Mouse (Mus musculus) ES-E14 (cell line): ENCODE measurements around the gene Cdh22. TPM values are rescaled to one million over a fixed set of nuclear protein-coding genes. Genes with fewer than 3 reads are reported as not detected.

Experiments used
- DNase-seq: peaks from one replicate; pipeline ENCODE4 v3.0.0-alpha.2; 2013; ENCODE audit warnings: low read depth, low spot score
- H3K27ac ChIP-seq: 2 replicates; pipeline ENCODE4 v1.5.1; 2012; ENCODE audit warnings: low read depth, mild to moderate bottlenecking, low read length, moderate library complexity, mixed read lengths; ENCODE audit not compliant: poor library complexity, insufficient read depth, severe bottlenecking
- H3K36me3 ChIP-seq: 2 replicates; pipeline ENCODE4 v1.6.1; 2012; ENCODE audit warnings: mild to moderate bottlenecking, low read length, moderate library complexity, mixed read lengths; ENCODE audit not compliant: control insufficient read depth, poor library complexity, insufficient read depth, severe bottlenecking
- H3K4me1 ChIP-seq, 2 experiments: fragments of 150-350 bp in 1 of 2; sonication (generic) in 1 of 2; 2 replicates each; pipeline ENCODE4 v1.6.1; 2012; ENCODE audit warnings: low read length in 2 of 2, mild to moderate bottlenecking in 1 of 2, mixed read lengths in 1 of 2; ENCODE audit not compliant: control insufficient read depth in 2 of 2, insufficient read depth in 2 of 2, poor library complexity in 1 of 2
- H3K4me3 ChIP-seq, 2 experiments: fragments of 150-350 bp in 1 of 2; sonication (generic) in 1 of 2; 2 replicates each; pipeline ENCODE4 v1.5.1; 2012; ENCODE audit warnings: low read length in 2 of 2, low read depth in 1 of 2, mild to moderate bottlenecking in 1 of 2, mixed read lengths in 1 of 2; ENCODE audit not compliant: insufficient read depth in 1 of 2, poor library complexity in 1 of 2, severe bottlenecking in 1 of 2
- H3K9ac ChIP-seq: 2 replicates; pipeline ENCODE4 v1.6.1; 2012; ENCODE audit warnings: low read depth, mild to moderate bottlenecking, low read length, mixed read lengths; ENCODE audit not compliant: poor library complexity, insufficient read depth, severe bottlenecking
- H3K9me3 ChIP-seq: fragments of 150-350 bp; sonication (generic); 2 replicates; pipeline ENCODE4 v1.6.1; 2012; ENCODE audit warnings: low read depth, mild to moderate bottlenecking, low read length; ENCODE audit not compliant: control insufficient read depth, insufficient read depth
- CHD2 ChIP-seq: IDR thresholded peaks from 2 replicates; pipeline ENCODE4 v1.6.1; 2014; ENCODE audit warnings: mild to moderate bottlenecking, low read depth, low read length, inconsistent platforms
- HCFC1 ChIP-seq: IDR thresholded peaks from 2 replicates; pipeline ENCODE4 v1.6.1; 2012; ENCODE audit warnings: low read length, inconsistent platforms, borderline replicate concordance; ENCODE audit not compliant: insufficient read depth
- MAFK ChIP-seq: IDR thresholded peaks from 2 replicates; pipeline ENCODE4 v1.6.1; 2014; ENCODE audit warnings: mild to moderate bottlenecking, low read depth, low read length, inconsistent platforms; ENCODE audit not compliant: insufficient read depth
- ZC3H11A ChIP-seq: IDR thresholded peaks from 2 replicates; pipeline ENCODE4 v1.6.1; 2012; ENCODE audit warnings: low read depth, mild to moderate bottlenecking, inconsistent platforms, low read length, borderline replicate concordance
- ZNF384 ChIP-seq: IDR thresholded peaks from 2 replicates; pipeline ENCODE4 v1.6.1; 2012; ENCODE audit warnings: low read depth, low read length, inconsistent platforms
- in situ Hi-C, 2 experiments: fragments of 600-800 bp; cut with MboI; formaldehyde crosslinking; loops; one replicate each; pipeline ENCODE4 v1.15.1; 2025; ENCODE audit warnings: low sequenced_read_pairs in 2 of 2, inconsistent platforms in 1 of 2; ENCODE audit not compliant: unreplicated experiment in 2 of 2
- total RNA-seq: library from RNA; depleted of rRNA; stranded (reverse); fragments of 300-350 nt; gene quantifications from 2 replicates; pipeline ENCODE4 v1.2.3, GENCODE M21; 2012

Cdh22 gene
- total RNA-seq, 1 experiment, result 0.13 TPM

DNA sequence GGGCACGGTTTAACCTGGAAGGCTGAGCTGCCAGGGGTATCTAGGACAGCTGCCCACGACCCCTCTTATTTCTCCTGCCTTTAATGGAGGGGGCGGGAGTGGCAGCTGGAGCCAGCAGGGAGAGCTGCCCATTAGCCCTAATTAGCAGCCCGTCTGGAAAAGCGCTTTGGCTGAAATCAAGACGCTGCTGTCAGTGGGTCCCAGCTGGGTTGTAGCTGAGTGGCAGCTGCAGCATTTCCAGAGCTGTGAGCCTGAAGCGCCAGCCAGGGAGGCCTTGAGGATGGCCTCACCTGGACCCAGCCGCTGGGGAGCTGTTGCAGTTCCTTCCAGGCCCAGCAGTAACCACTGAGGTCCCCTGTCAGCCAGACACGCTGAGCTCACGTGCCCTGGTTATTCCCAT, 138.3 kb downstream of the Cdh22 start:
- no peak overlapping the region for H3K27ac ChIP-seq
- H3K9me3 ChIP-seq, result no peaks in the 10 kb centered on the region
- H3K4me3 ChIP-seq, result no peak overlapping the region
- TF ChIP-seq ZC3H11A, result no peak
- no peak for TF ChIP-seq CHD2
- no peaks in the 10 kb centered on the region for H3K36me3 ChIP-seq
- no peaks in the 10 kb centered on the region for H3K4me1 ChIP-seq
- DNase-seq, result no peak
- H3K9ac ChIP-seq, result no peak overlapping the region
- in situ Hi-C loops, result no loop called here

- Histone ChIP-seq H3K9ac (no peak overlapping the region), H3K4me1 (no peaks in the 10 kb centered on the region), H3K27ac (no peak overlapping the region), H3K9me3 (no peaks in the 10 kb centered on the region), H3K4me3 (no peak overlapping the region), H3K36me3 (no peaks in the 10 kb centered on the region)
- in situ Hi-C loops, result no loop called here
- no peak for DNase-seq
- TF ChIP-seq ZNF384 (no peak), ZC3H11A (no peak), CHD2 (no peak), HCFC1 (no peak)
Measured at GRCm38 (mm10) chr2:165092393-165092792, 142.3 kb downstream of the Cdh22 start.

- no peak for DNase-seq
- Histone ChIP-seq H3K4me3 (no peak overlapping the region), H3K4me1 (no peaks in the 10 kb centered on the region), H3K36me3 (no peaks in the 10 kb centered on the region), H3K27ac (no peak overlapping the region), H3K9ac (no peak overlapping the region), H3K9me3 (no peaks in the 10 kb centered on the region)
- TF ChIP-seq ZNF384 (no peak), HCFC1 (no peak), CHD2 (no peak), MAFK (no peak), ZC3H11A (no peak)
- in situ Hi-C loops, result no loop called here
Measured at GRCm38 (mm10) chr2:165091433-165091965, 143.2 kb downstream of the Cdh22 start.

DNA sequence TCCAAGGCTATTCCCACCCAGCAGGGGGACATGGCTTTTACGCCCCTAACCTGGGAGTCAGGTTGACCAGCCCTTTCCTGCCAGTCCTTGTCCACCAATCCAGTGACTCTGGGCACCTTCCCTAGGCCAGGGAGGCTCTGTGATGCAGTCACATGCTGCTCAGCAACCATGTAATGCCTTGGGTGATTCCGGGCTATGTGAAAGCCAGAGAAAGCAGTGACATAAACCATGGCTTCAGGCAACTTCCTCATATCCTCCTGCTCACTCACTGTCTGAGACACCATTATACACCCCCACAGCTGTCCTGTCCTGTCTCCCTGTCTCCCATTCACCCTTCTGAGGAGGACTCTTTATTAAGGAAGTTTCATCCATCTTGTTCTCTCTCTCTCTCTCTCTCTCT, 144.0 kb downstream of the Cdh22 start, which contains the start of gene 1700025C18Rik:
1700025C18Rik (minus strand) TSS at position 101 of the 400 bp plus-strand sequence.
- Histone ChIP-seq H3K4me3 (no peak within 1 kb of the TSS), H3K9me3 (no peaks in the 10 kb centered on the region), H3K27ac (no peak within 1 kb of the TSS), H3K9ac (no peak within 1 kb of the TSS), H3K36me3 (no peaks in the 10 kb centered on the region), H3K4me1 (no peaks in the 10 kb centered on the region)
- DNase-seq, result no peak
- TF ChIP-seq ZNF384 (no peak), CHD2 (no peak), HCFC1 (no peak), MAFK (no peak), ZC3H11A (no peak)
- in situ Hi-C loops, result no loop called here

- no peaks in the 10 kb centered on the region for H3K9me3 ChIP-seq
- no peaks in the 10 kb centered on the region for H3K36me3 ChIP-seq
- H3K27ac ChIP-seq, result no peak overlapping the region
- H3K4me1 ChIP-seq, result no peaks in the 10 kb centered on the region
- in situ Hi-C loops, result no loop called here
- H3K9ac ChIP-seq, result no peak overlapping the region
- DNase-seq, result no peak
- no peak overlapping the region for H3K4me3 ChIP-seq
- TF ChIP-seq ZNF384, result no peak
- TF ChIP-seq ZC3H11A, result no peak
- TF ChIP-seq HCFC1, result no peak
- no peak for TF ChIP-seq CHD2
Measured at GRCm38 (mm10) chr2:165089470-165089869, 145.2 kb downstream of the Cdh22 start.
